Comparison of ENCODE assay signal across 22 mouse cellular contexts in the genomic region with DNA sequence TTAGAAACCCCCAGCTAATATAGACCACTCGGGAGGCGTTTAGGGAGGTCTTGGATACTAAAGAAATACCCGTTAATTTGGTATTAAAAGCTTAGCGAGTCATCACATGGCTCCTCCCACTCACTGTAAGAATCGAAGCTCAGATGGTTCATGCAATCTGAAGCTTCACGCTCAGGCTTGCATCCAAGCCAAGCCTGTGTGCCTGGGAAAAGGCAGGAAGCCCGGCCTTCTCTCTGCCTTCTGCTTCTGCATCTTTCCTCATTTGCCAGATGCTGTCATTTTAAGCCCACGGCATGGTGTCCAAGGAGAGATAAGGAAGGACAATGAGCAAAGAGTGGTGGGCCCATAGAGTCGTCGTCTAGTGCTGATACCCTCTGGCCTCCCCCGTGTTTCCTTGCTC.
DNase-seq lines count a peak whose midpoint lies in the region; ATAC-seq and TF ChIP-seq lines count a peak whose summit lies in the region.
"Had no signal": no experiment of that assay in that cellular context is flagged by ENCODE, and none has a peak within 500 bp of the region (broad histone marks: within the 10 kb centered on the region; RNA-seq: fewer than 3 reads in every experiment).

No protein-coding gene starts in this region.

- H3K9ac ChIP-seq in midbrain, embryonic 11.5 days (ENCODE audit: low read length) = no peak overlapping the region
- H3K9ac ChIP-seq in midbrain, postnatal 0 days (replicated peaks; ENCODE audit: low read length, poor library complexity, severe bottlenecking) = no peak overlapping the region
- H3K9ac ChIP-seq: embryonic facial prominence, embryonic 13.5 days; forebrain, embryonic 15.5 days; limb, embryonic 12.5 days; liver, embryonic 13.5 days; lung, embryonic 14.5 days; neural tube, embryonic 12.5 days had no signal

- DNase-seq in MN1 (ENCODE audit: low spot score) = peak; percentile 23
- peak; percentile 39 to 67 for DNase-seq in frontal cortex, adult 2 months (ENCODE audit: extremely low spot score in 1 of 2, low spot score in 1 of 2)
- peak; percentile 86 for DNase-seq in layer of hippocampus, adult 9-11 months
- peak; percentile 46 to 63 for DNase-seq in left cerebral cortex, postnatal 36 days (ENCODE audit: low spot score in 2 of 2)
- no peak for DNase-seq in midbrain, embryonic 11.5 days (ENCODE audit: low spot score, missing footprints)
- no peak for DNase-seq in midbrain, postnatal 0 days (ENCODE audit: low spot score)
- DNase-seq in ovary, postnatal 36 days (ENCODE audit: low spot score) = no peak
- no peak for DNase-seq in Muller cell, postnatal 12 days (ENCODE audit: inconsistent ontology term)
- DNase-seq: adrenal gland, adult 8-10 months; B cell, adult 2 months; cerebellum, postnatal 14 days; kidney, adult 8-10 months; kidney, postnatal 36 days; liver, embryonic 13.5 days; lung, embryonic 14.5 days; thymus, postnatal 25 days had no signal

- WGBS in midbrain, embryonic 11.5 days = 86% methylated on average over 11 of the region's 11 CpGs
- 87% methylated on average over 11 of the region's 11 CpGs for WGBS in midbrain, postnatal 0 days

- no peaks in the 10 kb centered on the region for H3K36me3 ChIP-seq in midbrain, embryonic 11.5 days (ENCODE audit: control insufficient read depth, insufficient read depth, low read length)
- H3K36me3 ChIP-seq in midbrain, postnatal 0 days (ENCODE audit: insufficient read depth, low read length) = no peaks in the 10 kb centered on the region
- H3K36me3 ChIP-seq: embryonic facial prominence, embryonic 13.5 days; forebrain, embryonic 15.5 days; limb, embryonic 12.5 days; liver, embryonic 13.5 days; midbrain, embryonic 10.5 days; neural tube, embryonic 12.5 days had no signal

- H3K9me3 ChIP-seq in midbrain, embryonic 11.5 days (ENCODE audit: control insufficient read depth, low read length) = no peaks in the 10 kb centered on the region
- no peaks in the 10 kb centered on the region for H3K9me3 ChIP-seq in midbrain, postnatal 0 days (ENCODE audit: low read length)
- H3K9me3 ChIP-seq: embryonic facial prominence, embryonic 13.5 days; forebrain, embryonic 15.5 days; limb, embryonic 12.5 days; liver, embryonic 13.5 days; midbrain, embryonic 10.5 days; neural tube, embryonic 12.5 days had no signal

- H3K27ac ChIP-seq in midbrain, embryonic 11.5 days (ENCODE audit: low read depth, low read length) = no peak overlapping the region
- no peak overlapping the region for H3K27ac ChIP-seq in midbrain, postnatal 0 days (ENCODE audit: low read depth, low read length)
- H3K27ac ChIP-seq: embryonic facial prominence, embryonic 13.5 days; forebrain, embryonic 15.5 days; limb, embryonic 12.5 days; liver, embryonic 13.5 days; macrophage; midbrain, embryonic 10.5 days; neural tube, embryonic 12.5 days had no signal

- no peaks in the 10 kb centered on the region for H3K4me1 ChIP-seq in midbrain, embryonic 11.5 days (ENCODE audit: control insufficient read depth, insufficient read depth, low read length)
- H3K4me1 ChIP-seq in midbrain, postnatal 0 days (ENCODE audit: insufficient read depth, low read length) = no peaks in the 10 kb centered on the region
- H3K4me1 ChIP-seq: limb, embryonic 12.5 days; liver, embryonic 13.5 days had no signal

- intact Hi-C loops in left cerebral cortex, postnatal 36 days (cut with DNase I) = loop anchor here (5.0 kb wide), 2 partner anchors 231 to 526 kb away; no protein-coding TSS in a partner anchor

- no peak overlapping the region for H3K4me2 ChIP-seq in midbrain, embryonic 11.5 days
- no peak overlapping the region for H3K4me2 ChIP-seq in midbrain, postnatal 0 days (ENCODE audit: low read depth, low read length, poor library complexity, severe bottlenecking)
- H3K4me2 ChIP-seq: embryonic facial prominence, embryonic 13.5 days; forebrain, embryonic 15.5 days; limb, embryonic 12.5 days; liver, embryonic 13.5 days; lung, embryonic 14.5 days; neural tube, embryonic 12.5 days had no signal

- no peak overlapping the region for H3K4me3 ChIP-seq in midbrain, embryonic 11.5 days (ENCODE audit: low read depth, low read length)
- no peak overlapping the region for H3K4me3 ChIP-seq in midbrain, postnatal 0 days (ENCODE audit: low read depth, low read length)
- H3K4me3 ChIP-seq: embryonic facial prominence, embryonic 13.5 days; forebrain, embryonic 15.5 days; limb, embryonic 12.5 days; liver, embryonic 13.5 days; midbrain, embryonic 10.5 days; neural tube, embryonic 12.5 days had no signal

- no peak for TF ChIP-seq CTCF in midbrain, postnatal 0 days (IDR thresholded peaks at IDR 0.05)

- no peaks in the 10 kb centered on the region for H3K27me3 ChIP-seq in midbrain, embryonic 11.5 days (ENCODE audit: control insufficient read depth, insufficient read depth, low read length)
- H3K27me3 ChIP-seq in midbrain, postnatal 0 days (ENCODE audit: insufficient read depth, low read length) = no peaks in the 10 kb centered on the region
- H3K27me3 ChIP-seq: embryonic facial prominence, embryonic 13.5 days; forebrain, embryonic 15.5 days; limb, embryonic 12.5 days; liver, embryonic 13.5 days; neural tube, embryonic 12.5 days had no signal

- ATAC-seq in midbrain, embryonic 11.5 days (ENCODE audit: low FRiP score) = no peak
- no peak for ATAC-seq in midbrain, postnatal 0 days (ENCODE audit: low FRiP score)
- ATAC-seq: forebrain, embryonic 15.5 days had no signal

Comparison
In these comparisons a context has a peak if more than half of its experiments do, and no peak if none do; other contexts are left out.
1. DNase-seq: peak in MN1 (single experiment), frontal cortex, adult 2 months (2 of 2), layer of hippocampus, adult 9-11 months (single experiment) and left cerebral cortex, postnatal 36 days (2 of 2); none in midbrain, embryonic 11.5 days (single experiment), midbrain, postnatal 0 days (single experiment), ovary, postnatal 36 days (single experiment) and Muller cell, postnatal 12 days (single experiment).